Mouse (Mus musculus) megakaryocyte, embryonic 14.5 days (primary cell): ENCODE measurements around the gene Rinl.

Experiments
- FLI1 ChIP-seq: IDR thresholded peaks from 2 replicates; pipeline ENCODE4 v1.6.1; 2012; ENCODE audit warnings: low read length, inconsistent platforms, mixed read lengths
- GATA1 ChIP-seq: IDR thresholded peaks from 3 replicates; pipeline ENCODE4 v1.6.1; 2012; ENCODE audit warnings: mixed read lengths, low read length, inconsistent platforms, borderline replicate concordance

GRCm38 (mm10) chr7:28780857-28781256, 7.9 kb upstream of the Rinl start:
- TF ChIP-seq GATA1 (no peak), FLI1 (no peak)
